Mouse (Mus musculus) liver, embryonic 11.5 days (tissue): ENCODE data around the gene Pkp3. TPM values are rescaled to one million over a fixed set of nuclear protein-coding genes. Genes with fewer than 3 reads are reported as not detected.

ENCODE experiments used
- ATAC-seq: fragments of 200-750 bp; cut with Nextera tagmentation; replicated peaks from 2 replicates; pipeline ENCODE4 v1.8.0; 2017; ENCODE audit warnings: moderate number of reproducible peaks, mild to moderate bottlenecking, moderate TSS enrichment, moderate library complexity; ENCODE audit not compliant: low FRiP score
- DNase-seq: peaks from one replicate; pipeline ENCODE4 v3.0.0-alpha.2; 2017; ENCODE audit warnings: low spot score
- H3K27ac ChIP-seq: fragments of 300-500 bp; sonication (generic); 2 replicates; pipeline ENCODE4 v1.5.1; 2014; ENCODE audit warnings: mild to moderate bottlenecking, low read depth, low read length, control low read depth
- H3K27me3 ChIP-seq: fragments of 300-500 bp; sonication (generic); replicated peaks from 2 replicates; pipeline ENCODE4 v1.6.1; 2014; ENCODE audit warnings: low read length, mixed read lengths; ENCODE audit not compliant: control insufficient read depth, insufficient read depth
- H3K36me3 ChIP-seq: fragments of 300-500 bp; sonication (generic); 2 replicates; pipeline ENCODE4 v1.6.1; 2014; ENCODE audit warnings: mild to moderate bottlenecking, low read length, moderate library complexity, mixed read lengths; ENCODE audit not compliant: control insufficient read depth, insufficient read depth
- H3K4me1 ChIP-seq: fragments of 300-500 bp; sonication (generic); replicated peaks from 2 replicates; pipeline ENCODE4 v1.6.1; 2014; ENCODE audit warnings: low read length, mixed read lengths; ENCODE audit not compliant: control insufficient read depth, insufficient read depth
- H3K4me2 ChIP-seq: fragments of 300-500 bp; sonication (generic); 2 replicates; pipeline ENCODE4 v1.6.1; 2014; ENCODE audit warnings: mild to moderate bottlenecking, control low read depth, moderate library complexity
- H3K4me3 ChIP-seq: fragments of 300-500 bp; sonication (generic); 2 replicates; pipeline ENCODE4 v1.5.1; 2014; ENCODE audit warnings: low read depth, low read length, control low read depth
- H3K9ac ChIP-seq: fragments of 300-500 bp; sonication (generic); 2 replicates; pipeline ENCODE4 v1.6.1; 2014; ENCODE audit warnings: low read depth, low read length, control low read depth
- H3K9me3 ChIP-seq: fragments of 300-500 bp; sonication (generic); 2 replicates; pipeline ENCODE4 v1.6.1; 2016; ENCODE audit warnings: low read length, inconsistent platforms, mixed read lengths; ENCODE audit not compliant: control insufficient read depth
- WGBS: fragments of 180-500 bp; shearing (Covaris S2); extraction: QIAGEN DNeasy Blood & Tissue Kit; methylation state at CpG from one replicate; pipeline ENCODE4 v1.1.7; 2014; 5-methylcytosine and 5-hydroxymethylcytosine counted together
- polyA plus RNA-seq: library from polyadenylated mRNA; unstranded; fragments of >200 nt; fragmentation: Nextera tagmentation; extraction: Ambion mirVana; gene quantifications from 2 replicates; pipeline ENCODE4 v1.2.1, GENCODE M21; 2014

The Pkp3 gene
- polyA plus RNA-seq, 1 experiment from 2014 or later = 1.9 TPM

GRCm38 (mm10) chr7:141073782-141074181 lies 4.2 kb upstream of the Pkp3 start:
- 65% methylated on average over 4 of the region's 4 CpGs for WGBS

DNA sequence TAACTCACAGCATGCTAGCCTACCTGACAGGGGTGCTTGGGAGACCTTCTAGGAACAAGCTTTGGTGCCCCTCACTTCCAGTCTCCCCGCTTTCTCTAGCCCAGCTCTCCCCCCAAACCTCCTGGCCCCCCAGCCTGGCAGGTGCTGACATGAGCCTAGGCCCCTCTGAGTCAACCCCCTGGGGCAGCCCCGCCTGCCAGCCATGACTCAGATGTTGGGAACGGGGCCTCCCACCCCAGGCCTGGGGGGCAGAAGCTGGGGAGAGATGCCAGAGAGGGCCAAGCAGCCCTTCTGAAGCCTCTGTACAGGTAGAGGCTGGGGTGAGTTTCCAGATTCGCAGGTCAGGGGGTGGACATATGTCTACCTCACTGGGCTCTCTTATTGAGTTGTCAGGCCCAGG lies 858 bp downstream of the Pkp3 start:
- Histone ChIP-seq H3K4me2 (no peak overlapping the region), H3K4me1 (no peaks in the 10 kb centered on the region), H3K4me3 (no peak overlapping the region), H3K27ac (no peak overlapping the region), H3K9ac (no peak overlapping the region), H3K36me3 (no peaks in the 10 kb centered on the region), H3K27me3 (peaks cover 32% of the 10 kb centered on the region), H3K9me3 (no peaks in the 10 kb centered on the region)
- no peak for DNase-seq
- WGBS = 79% methylated on average over 4 of the region's 4 CpGs
- no peak for ATAC-seq

More at GRCm38 (mm10) chr7:141073782-141074181, 4.2 kb upstream of the Pkp3 start:
- no peaks in the 10 kb centered on the region for H3K9me3 ChIP-seq
- ATAC-seq (no peak), DNase-seq (no peak)
- peaks cover 6% of the 10 kb centered on the region for H3K4me1 ChIP-seq
- H3K36me3 ChIP-seq = no peaks in the 10 kb centered on the region
- no peak overlapping the region for H3K27ac ChIP-seq
- no peak overlapping the region for H3K9ac ChIP-seq
- H3K27me3 ChIP-seq = peaks cover 43% of the 10 kb centered on the region
- no peak overlapping the region for H3K4me2 ChIP-seq
- H3K4me3 ChIP-seq = no peak overlapping the region

DNA sequence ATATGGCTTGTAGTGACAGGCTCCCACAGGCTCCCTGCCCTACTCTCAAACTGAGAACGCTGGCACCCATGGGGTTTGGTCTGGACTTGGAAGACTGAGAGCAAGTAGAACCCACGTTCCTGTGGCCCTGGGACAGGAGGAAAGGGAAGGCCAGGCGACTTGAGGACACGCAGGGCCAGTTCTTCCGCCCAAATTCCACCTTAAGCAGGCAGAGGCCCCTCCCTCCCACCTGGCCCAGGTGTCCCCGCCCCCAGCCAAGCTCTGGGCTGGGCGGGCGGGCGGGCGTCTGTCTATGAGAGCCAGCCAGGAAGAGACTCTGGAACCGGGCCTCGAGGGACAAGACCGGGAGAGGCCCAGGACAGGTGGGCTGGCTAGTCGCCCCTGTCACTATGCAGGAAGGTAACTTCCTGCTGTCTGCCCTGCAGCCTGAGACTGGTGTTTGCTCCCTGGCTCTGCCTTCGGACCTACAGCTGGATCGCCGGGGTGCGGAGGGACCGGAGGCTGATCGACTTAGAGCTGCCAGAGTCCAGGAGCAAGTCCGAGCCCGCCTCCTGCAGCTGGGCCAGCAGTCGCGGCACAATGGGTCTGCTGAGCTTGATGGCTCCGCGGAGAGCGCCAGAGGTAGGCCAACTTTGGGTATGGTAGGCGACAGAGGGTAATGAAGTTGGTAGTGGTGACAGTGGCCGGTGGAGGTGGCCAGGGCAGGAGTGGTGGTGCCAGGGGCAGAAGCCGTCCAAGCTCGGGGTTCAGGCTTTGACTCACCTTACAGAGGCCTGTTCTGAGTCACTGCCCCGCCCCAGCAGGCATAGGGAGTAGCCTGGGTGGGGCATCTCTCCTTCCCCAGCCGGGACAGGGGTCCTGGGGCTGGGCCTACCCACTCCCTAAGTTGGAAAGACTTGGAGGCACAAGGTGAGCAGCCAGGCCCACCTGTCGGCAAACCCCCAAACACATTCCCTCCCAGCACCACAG lies 1.7 kb downstream of the Pkp3 start:
- Histone ChIP-seq H3K9ac (no peak overlapping the region), H3K27me3 (peaks cover 32% of the 10 kb centered on the region), H3K4me2 (peak overlapping the region; percentile 10; the same call in 1 of the 2 replicates), H3K9me3 (no peaks in the 10 kb centered on the region), H3K4me1 (no peaks in the 10 kb centered on the region), H3K4me3 (no peak overlapping the region), H3K27ac (no peak overlapping the region), H3K36me3 (no peaks in the 10 kb centered on the region)
- WGBS = 26% methylated on average over 33 of the region's 34 CpGs
- DNase-seq = no peak
- no peak for ATAC-seq

DNA sequence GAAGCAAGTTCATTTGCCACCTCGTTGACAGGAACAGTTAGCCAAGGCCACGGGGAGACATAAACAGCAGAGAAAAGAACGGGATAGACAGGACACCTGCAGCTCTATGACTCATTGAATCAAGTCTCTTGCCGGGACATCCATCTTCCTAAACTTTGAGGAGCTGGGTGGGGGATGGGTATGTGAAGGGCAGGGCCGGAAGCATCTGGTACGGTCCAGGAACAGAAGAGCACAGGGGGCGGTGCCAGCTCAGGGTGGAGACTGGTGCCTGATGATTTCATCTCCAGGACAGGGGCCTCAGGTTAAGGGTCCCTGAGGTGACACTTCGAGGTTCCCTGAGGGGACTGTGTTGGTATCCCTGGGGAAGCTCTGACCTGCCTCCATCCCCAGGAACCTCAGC lies 9.9 kb downstream of the Pkp3 start:
- 20% methylated on average over 8 of the region's 8 CpGs for WGBS
- H3K4me1 ChIP-seq = peaks cover 15% of the 10 kb centered on the region
- no peak overlapping the region for H3K9ac ChIP-seq
- peak overlapping the region; percentile 58 for H3K4me2 ChIP-seq
- H3K4me3 ChIP-seq = peak overlapping the region; percentile 19; the same call in 1 of the 2 replicates
- H3K9me3 ChIP-seq = no peaks in the 10 kb centered on the region
- no peak for ATAC-seq
- H3K36me3 ChIP-seq = no peaks in the 10 kb centered on the region
- no peak overlapping the region for H3K27ac ChIP-seq
- peaks cover 26% of the 10 kb centered on the region for H3K27me3 ChIP-seq
- no peak for DNase-seq

- peaks cover 15% of the 10 kb centered on the region for H3K4me1 ChIP-seq
- ATAC-seq (no peak), DNase-seq (no peak)
- no peaks in the 10 kb centered on the region for H3K36me3 ChIP-seq
- WGBS = 8% methylated on average over 18 of the region's 18 CpGs
- peaks cover 26% of the 10 kb centered on the region for H3K27me3 ChIP-seq
- H3K4me2 ChIP-seq = peak overlapping the region; percentile 58
- peak overlapping the region; percentile 19 for H3K4me3 ChIP-seq
- no peak overlapping the region for H3K27ac ChIP-seq
- no peaks in the 10 kb centered on the region for H3K9me3 ChIP-seq
- H3K9ac ChIP-seq = peak overlapping the region; percentile 37; the same call in 1 of the 2 replicates
These were observed 10.5 kb downstream of the Pkp3 start for GRCm38 (mm10) chr7:141088473-141088872.

GRCm38 (mm10) chr7:141090228-141090627 lies 12.2 kb downstream of the Pkp3 start:
- no peak for ATAC-seq
- Histone ChIP-seq H3K4me2 (no peak overlapping the region), H3K9ac (no peak overlapping the region), H3K4me1 (peaks cover 15% of the 10 kb centered on the region), H3K36me3 (no peaks in the 10 kb centered on the region), H3K9me3 (no peaks in the 10 kb centered on the region), H3K4me3 (no peak overlapping the region), H3K27me3 (peaks cover 26% of the 10 kb centered on the region), H3K27ac (no peak overlapping the region)
- DNase-seq = no peak
- 68% methylated on average over 8 of the region's 8 CpGs for WGBS

GRCm38 (mm10) chr7:141092051-141092735 lies 14.2 kb downstream of the Pkp3 start:
- WGBS = 11% methylated on average over 37 of the region's 37 CpGs
- ATAC-seq (peak; percentile 89), DNase-seq (peak; percentile 88)
- Histone ChIP-seq H3K36me3 (no peaks in the 10 kb centered on the region), H3K4me3 (peak overlapping the region; percentile 28), H3K27ac (peak overlapping the region; percentile 21; the same call in 1 of the 2 replicates), H3K27me3 (peaks cover 26% of the 10 kb centered on the region), H3K4me2 (peak overlapping the region; percentile 56), H3K4me1 (peaks cover 32% of the 10 kb centered on the region), H3K9me3 (no peaks in the 10 kb centered on the region), H3K9ac (peak overlapping the region; percentile 38)

DNA sequence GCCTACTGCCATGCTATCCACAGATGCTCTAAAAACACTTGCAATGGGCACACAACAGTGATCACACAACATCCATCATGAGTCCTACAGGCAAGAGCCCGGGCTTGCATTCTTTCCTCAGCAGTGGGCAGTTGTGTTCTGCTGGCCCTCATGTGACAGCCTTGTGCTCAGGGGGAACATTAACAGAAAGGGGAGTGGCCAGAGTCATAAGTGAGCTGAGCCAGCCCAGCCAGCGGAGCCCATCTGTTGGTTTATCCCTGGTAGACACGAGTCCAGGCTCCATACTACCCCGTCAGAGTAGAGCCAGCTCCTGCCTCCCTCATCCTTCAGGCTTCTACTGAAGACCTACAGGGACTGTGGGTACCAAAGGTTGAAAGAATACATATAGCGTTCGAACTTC lies 15.9 kb downstream of the Pkp3 start:
- peaks cover 26% of the 10 kb centered on the region for H3K4me1 ChIP-seq
- no peak for ATAC-seq
- H3K9me3 ChIP-seq = no peaks in the 10 kb centered on the region
- peak overlapping the region; percentile 57 for H3K27ac ChIP-seq
- peak overlapping the region; percentile 25 for H3K4me3 ChIP-seq
- H3K27me3 ChIP-seq = peaks cover 10% of the 10 kb centered on the region
- no peak for DNase-seq
- WGBS = 78% methylated on average over 6 of the region's 6 CpGs
- peak overlapping the region; percentile 41 for H3K4me2 ChIP-seq
- H3K36me3 ChIP-seq = no peaks in the 10 kb centered on the region
- 0 out of 2 replicates have a peak overlapping the region, but pooled peaks have one; percentile 32 for H3K9ac ChIP-seq
